Mouse (Mus musculus) frontal cortex, postnatal 14 days (tissue): ENCODE measurements around the gene Vapa.
"Not testable (repeated sequence)": the region's sequence is repeated elsewhere in the genome, so short reads cannot be mapped to it uniquely, and the experiment has no call there.

Experiments
- DNase-seq, 2 experiments: peaks; one replicate each; pipeline ENCODE4 v3.0.0; 2022; ENCODE audit warnings: low spot score in 2 of 2

Gene Vapa

DNA sequence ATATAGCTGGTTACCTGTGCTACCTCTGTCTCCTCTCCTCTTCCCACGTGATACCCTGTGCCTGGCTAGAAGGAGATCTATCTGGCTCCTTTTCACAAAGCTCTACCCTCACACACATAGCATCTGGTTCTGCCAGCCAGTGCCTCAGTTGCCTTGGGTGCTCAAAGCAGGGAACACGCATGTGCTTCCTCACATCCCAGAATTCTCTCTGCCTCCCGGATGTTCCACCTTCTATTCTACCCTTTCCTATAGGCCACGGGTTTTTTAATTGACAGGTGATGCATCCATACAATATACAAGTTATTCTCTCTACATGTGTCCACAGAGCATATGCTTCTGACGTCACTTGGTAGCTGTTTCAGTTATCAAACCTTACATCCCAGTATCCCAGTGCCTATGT is 49.2 kb downstream of the Vapa start:
- no peak for DNase-seq

DNA sequence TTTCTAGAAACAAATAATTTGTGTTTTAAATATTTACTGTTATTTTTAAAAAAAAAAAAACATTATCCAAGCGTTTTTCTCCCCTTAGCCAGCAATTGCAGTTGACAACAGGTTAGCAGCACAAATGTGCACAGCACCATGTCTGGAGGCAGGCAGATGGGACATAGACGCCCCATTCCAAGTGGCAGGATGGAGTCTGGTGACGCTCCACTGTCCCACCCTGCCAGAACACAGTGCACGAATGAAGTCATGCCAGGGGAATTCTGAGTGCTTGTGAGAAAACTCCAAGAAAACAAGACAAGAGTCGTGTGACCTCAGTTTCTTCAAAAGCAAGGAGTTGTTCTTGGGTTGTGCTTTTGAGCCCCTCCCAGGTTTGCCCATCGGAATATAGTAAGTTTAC is 50.0 kb downstream of the Vapa start:
- no peak for DNase-seq

- peak in 1 of 2 experiments; percentile 74 for DNase-seq
These were observed 50.6 kb downstream of the Vapa start for GRCm38 (mm10) chr17:65562761-65563160.

GRCm38 (mm10) chr17:65561361-65562015 is 51.9 kb downstream of the Vapa start:
- no peak for DNase-seq

- DNase-seq, result no peak
These were observed 54.1 kb downstream of the Vapa start for GRCm38 (mm10) chr17:65559273-65559672.

GRCm38 (mm10) chr17:65558788-65559187 is 54.6 kb downstream of the Vapa start:
- no peak for DNase-seq

GRCm38 (mm10) chr17:65558217-65558616 is 55.1 kb downstream of the Vapa start:
- peak in 1 of 2 experiments; percentile 37 for DNase-seq

DNA sequence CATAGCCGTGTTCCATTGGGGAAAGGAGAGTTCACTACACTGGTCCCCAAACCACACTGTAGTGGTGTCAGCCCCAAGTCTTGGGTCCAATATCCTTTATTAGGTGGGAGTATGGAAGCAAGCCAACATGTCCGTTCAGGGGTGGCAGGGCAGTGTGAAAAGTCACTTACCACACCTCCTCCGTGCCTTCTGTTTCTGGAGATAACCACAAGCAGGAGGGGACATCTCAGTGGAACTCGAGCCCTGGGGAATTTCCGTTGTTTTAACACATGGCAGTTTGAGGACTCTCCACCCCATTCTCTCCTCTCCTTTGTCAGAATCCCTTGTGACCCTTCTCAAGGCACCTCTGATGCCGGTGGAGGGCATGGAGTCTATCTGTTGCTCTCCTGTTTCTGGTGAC is 56.1 kb downstream of the Vapa start:
- no peak for DNase-seq

DNA sequence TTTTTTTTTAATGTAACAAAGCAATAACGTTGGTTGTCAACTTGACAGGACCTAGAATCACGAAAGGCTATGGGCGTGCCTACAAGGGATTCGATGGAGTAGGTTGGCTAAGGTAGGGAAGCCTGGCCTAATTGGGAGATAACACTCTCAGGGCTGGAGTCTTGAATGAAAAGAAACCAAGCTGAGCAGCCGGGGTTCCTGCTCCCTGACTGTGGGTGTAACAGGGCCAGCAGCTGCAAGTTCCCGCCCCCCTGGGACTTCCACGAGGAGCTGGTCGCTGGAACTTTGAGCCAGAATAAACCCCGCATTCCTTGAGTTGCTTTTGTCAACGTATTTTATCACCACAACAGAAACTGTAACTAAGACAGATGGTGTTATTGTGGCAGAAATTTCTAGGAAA is 56.6 kb downstream of the Vapa start:
- DNase-seq, result no peak

DNA sequence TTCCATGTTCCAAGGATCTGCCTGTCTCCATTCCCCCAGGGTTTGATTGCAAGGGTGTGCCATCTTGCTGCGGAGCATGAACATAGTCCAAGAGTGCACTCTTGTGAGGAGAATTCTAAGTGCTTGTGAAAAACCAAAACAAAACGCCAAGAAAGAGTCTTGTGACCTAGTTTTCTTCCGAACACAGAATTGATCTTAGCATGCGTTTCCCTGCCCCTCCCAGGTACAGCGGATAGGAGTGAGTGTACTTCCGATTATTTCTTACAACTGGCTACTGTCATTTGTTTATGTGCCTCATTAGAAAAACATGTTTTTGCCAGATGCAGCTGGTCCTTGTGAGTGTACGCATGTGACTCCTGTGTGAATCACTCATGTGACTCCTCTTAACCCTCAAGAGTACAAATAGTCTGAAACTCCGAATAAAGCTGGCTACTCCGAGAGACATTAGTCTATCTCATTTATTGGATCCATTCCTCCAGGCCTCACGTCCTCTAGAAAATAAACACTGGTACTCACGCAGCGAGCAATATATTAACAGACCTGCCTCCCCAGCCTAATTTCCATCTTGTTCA is 60.8 kb downstream of the Vapa start:
- no peak for DNase-seq

DNA sequence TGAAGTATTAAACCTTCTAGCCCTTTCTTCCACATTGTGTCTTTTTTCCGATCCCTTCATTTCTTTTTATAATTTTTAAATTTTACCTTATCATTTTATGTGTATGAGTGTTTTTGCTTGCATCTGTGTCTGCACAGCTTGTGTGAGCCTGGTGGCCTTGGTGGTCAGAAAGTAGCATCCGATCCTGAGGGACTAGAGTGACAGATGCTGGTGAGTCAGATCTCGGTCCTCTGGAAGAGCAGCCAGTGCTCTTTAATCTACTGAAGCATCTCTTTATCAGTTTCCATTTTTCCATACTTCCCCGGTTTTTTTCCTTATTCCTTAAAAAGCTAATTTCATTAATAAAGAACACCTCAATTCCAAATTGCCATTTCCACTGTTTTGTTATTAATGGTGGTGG is 63.0 kb downstream of the Vapa start:
- DNase-seq, result no peak

DNA sequence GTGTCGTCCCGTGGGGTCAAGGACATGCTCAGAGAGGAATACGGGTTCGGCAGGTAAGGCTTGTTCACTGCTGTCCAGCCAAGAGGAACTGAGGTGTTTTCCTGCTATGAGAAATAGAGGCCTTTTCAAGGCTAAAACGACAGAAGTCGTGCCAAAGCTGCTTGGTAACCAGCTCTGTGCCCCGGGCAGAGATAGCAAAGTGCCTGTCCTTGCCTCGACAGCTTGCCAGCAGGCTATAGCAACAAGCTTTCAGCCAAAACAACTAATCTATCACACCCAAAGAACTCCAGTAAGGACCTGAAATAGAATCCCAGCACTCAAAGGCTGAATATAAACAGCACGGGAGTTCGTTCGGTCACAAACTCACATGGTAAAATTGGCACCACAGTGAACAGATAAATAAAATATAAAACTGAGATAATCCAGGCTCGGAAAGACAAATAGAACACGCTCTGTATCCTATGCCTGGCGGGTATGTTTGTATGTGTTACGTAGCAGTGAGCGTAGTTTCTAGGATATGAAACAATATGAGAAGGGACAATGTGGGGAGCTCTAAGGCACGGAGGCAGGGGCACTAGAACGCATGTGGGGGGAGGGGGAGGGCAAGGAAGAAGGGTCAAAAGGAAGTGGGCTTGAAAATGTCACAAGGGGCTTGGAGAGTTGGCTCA is 64.5 kb downstream of the Vapa start:
- DNase-seq, result no peak

DNA sequence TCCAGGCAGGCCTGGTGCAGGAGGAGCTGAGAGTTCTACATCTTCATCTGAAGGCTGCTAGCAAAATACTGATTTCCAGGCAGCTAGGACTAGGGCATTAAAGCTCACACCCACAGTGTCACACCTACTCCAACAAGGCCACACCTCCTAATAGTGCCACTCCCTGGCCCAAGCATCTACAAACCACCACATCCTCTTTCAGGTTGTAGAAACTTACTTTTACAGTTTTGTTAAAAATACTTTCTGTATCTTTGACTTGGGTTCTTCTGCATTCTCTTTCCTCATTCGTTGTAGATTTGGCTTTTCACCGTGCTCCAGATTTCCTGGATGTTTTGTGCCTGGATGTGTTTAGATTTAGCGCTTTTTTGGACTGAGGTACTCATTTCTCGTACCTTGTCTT is 67.1 kb downstream of the Vapa start:
- DNase-seq, result not testable (repeated sequence)

DNA sequence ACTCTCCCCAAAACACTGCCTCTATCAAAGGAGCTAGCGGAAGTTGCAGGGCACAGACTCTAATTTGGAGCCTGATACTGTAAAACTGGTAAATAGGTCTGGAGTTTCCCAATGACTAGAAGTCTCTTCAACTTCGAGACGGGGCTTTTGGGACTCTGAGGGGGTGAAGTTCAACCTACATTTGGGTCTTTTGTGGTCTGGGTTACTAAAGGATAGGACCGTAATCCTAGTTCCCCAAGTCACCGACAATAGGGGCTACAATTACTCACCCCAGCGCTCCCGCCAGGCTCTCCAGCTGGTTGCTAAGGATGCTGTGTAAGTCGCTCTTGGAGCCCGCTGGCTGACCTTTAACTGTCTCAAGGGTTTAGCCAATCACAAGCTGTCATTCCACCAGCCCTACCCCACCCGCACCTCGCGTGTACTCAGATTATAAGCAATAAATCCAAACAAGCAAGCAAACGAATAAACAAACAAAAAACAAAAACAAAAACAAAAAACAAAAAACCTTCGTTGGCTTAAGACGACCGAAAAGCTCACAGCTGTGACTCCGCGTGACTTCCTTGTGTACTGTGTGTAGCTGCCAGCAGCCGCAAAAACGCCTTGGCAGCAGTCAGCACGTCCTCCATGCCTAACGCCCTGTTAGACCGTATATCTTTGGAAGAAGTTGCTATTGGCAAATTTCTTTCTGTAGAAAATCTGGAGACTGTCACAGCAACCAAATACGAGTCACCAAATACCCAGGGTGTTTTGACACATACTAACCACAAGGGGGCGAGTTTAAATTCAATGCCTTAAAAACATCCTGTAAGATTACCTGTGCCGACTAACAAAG is 72.7 kb downstream of the Vapa start, which contains the start of gene Tmem232:
Gene Tmem232, minus strand, starts transcription at position 342 of the 832 bp plus-strand sequence.
- no peak for DNase-seq

DNA sequence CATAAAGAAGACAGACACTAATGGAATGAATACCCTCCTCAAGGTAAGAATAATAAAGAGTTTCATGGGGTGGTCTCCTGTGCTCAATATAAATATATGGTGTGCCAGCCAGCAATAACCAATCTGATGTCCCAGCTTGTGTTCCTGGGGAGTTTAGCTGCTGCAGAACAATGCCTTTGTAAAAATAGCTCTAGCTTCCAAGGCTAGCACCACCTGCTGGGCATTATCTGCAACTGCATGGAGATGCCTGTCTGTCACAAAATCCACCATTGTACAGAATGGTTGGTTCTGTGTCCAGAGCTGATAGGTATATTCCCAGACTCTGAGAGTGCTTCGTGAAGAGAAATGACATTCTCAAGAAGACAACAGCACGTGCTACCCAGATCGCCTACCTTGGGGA is 77.2 kb downstream of the Vapa start:
- peak in 1 of 2 experiments; percentile 18 for DNase-seq

GRCm38 (mm10) chr17:65532381-65532780 is 81.0 kb downstream of the Vapa start:
- not testable (repeated sequence) for DNase-seq
